Mouse (Mus musculus): ENCODE data around the gene Btbd3.

GRCm38 (mm10) chr2:138492176-138492575 is 235.8 kb downstream of the Btbd3 start:
- TF ChIP-seq CTCF (IDR thresholded peaks at IDR 0.05; ENCODE audit: insufficient read depth, low read length) (no peak), POLR2A (IDR thresholded peaks at IDR 0.05; ENCODE audit: borderline replicate concordance, extremely low read depth, low read depth, low read length) (no peak)
